Mouse (Mus musculus) spleen, postnatal 36 days (tissue): ENCODE measurements at regions not wholly inside any gene's neighbourhood (a gene's known extent, or its start where the extent isn't known, plus 50 kb on each side); places are given as distances from the start of the nearest gene placed in this dataset.

Source experiments
- DNase-seq, 2 experiments: peaks; one replicate each; pipeline ENCODE4 v3.0.0; 2022; ENCODE audit warnings: low spot score in 2 of 2, mixed read lengths in 1 of 2

- DNase-seq, result no peak
Observed at GRCm38 (mm10) chr4:142863939-142864338, 348.9 kb downstream of the Prdm2 start.

GRCm38 (mm10) chr4:142860441-142860840 lies 352.4 kb downstream of the Prdm2 start:
- no peak for DNase-seq

- DNase-seq, result no peak
Observed at GRCm38 (mm10) chr4:142856626-142857025, 356.2 kb downstream of the Prdm2 start.

- DNase-seq, result no peak
Observed at GRCm38 (mm10) chr4:142855635-142856034, 357.2 kb downstream of the Prdm2 start.

GRCm38 (mm10) chr4:142853924-142854323 lies 358.9 kb downstream of the Prdm2 start:
- DNase-seq, result no peak

GRCm38 (mm10) chr4:142845066-142845696 lies 367.6 kb downstream of the Prdm2 start:
- DNase-seq, result no peak

- DNase-seq, result no peak
Observed at GRCm38 (mm10) chr4:142839540-142839939, 373.3 kb downstream of the Prdm2 start.

GRCm38 (mm10) chr4:142838363-142838964 lies 374.3 kb downstream of the Prdm2 start:
- DNase-seq, result no peak

- DNase-seq, result no peak
Observed at GRCm38 (mm10) chr4:142837636-142838035, 375.2 kb downstream of the Prdm2 start.

- no peak for DNase-seq
Observed at GRCm38 (mm10) chr4:142829711-142830110, 383.1 kb downstream of the Prdm2 start.

GRCm38 (mm10) chr4:142828969-142829368 lies 383.8 kb downstream of the Prdm2 start:
- DNase-seq, result no peak

- DNase-seq, result no peak
Observed at GRCm38 (mm10) chr4:142826250-142826893, 386.4 kb downstream of the Prdm2 start.

- DNase-seq, result no peak
Observed at GRCm38 (mm10) chr4:142825786-142826185, 387.0 kb downstream of the Prdm2 start.

- no peak for DNase-seq
Observed at GRCm38 (mm10) chr4:142818440-142818839, 394.4 kb downstream of the Prdm2 start.

GRCm38 (mm10) chr4:142816986-142817385 lies 395.8 kb downstream of the Prdm2 start:
- no peak for DNase-seq

GRCm38 (mm10) chr4:142803819-142804218 lies 409.0 kb downstream of the Prdm2 start:
- no peak for DNase-seq

- DNase-seq, result no peak
Observed at GRCm38 (mm10) chr4:142799291-142799690, 413.5 kb downstream of the Prdm2 start.

- no peak for DNase-seq
Observed at GRCm38 (mm10) chr4:142798834-142799233, 414.0 kb downstream of the Prdm2 start.

- DNase-seq, result no peak
Observed at GRCm38 (mm10) chr4:142792606-142792970, 420.2 kb downstream of the Prdm2 start.

- no peak for DNase-seq
Observed at GRCm38 (mm10) chr4:142791823-142792605, 420.8 kb downstream of the Prdm2 start.

GRCm38 (mm10) chr4:142789048-142789447 lies 423.7 kb downstream of the Prdm2 start:
- DNase-seq, result no peak

GRCm38 (mm10) chr4:142785386-142785785 lies 427.4 kb downstream of the Prdm2 start:
- DNase-seq, result no peak
